Mouse (Mus musculus): ENCODE results near the gene Ttc24. TPM values are rescaled to one million over a fixed set of nuclear protein-coding genes. Genes with fewer than 3 reads are reported as not detected.

The Ttc24 gene
- total RNA-seq, 1 experiment: not detected

DNA sequence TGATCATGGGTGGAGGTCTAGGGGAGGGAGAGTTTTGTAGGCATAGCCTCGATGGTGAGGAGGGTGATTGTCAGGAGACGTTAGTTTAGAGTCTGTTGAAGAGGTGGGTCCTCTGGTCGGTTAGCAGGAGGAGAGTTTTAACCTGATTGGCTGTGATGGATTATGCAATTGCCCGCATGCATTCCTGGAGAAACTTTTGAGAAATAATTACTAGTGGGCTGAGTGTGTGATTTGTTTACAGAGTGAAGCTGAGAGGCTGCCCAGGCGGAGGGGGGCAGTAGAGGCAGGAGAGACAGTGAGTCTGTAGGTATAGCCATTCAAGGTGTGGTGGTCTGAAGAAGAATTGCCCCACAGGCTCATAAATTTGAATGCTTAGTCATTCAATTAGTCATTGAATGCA, 44.6 kb downstream of the Ttc24 start:
- TF ChIP-seq MAFK (IDR thresholded peaks at IDR 0.05; ENCODE audit: insufficient read depth, low read depth, low read length): 0 out of 2 replicates have a peak, but pooled peaks have one; percentile 10
- TF ChIP-seq CHD2 (IDR thresholded peaks at IDR 0.05; ENCODE audit: low read depth, low read length): no peak
- no peak for TF ChIP-seq HCFC1 (IDR thresholded peaks at IDR 0.05; ENCODE audit: borderline replicate concordance, insufficient read depth, low read length)
- TF ChIP-seq ZNF384 (IDR thresholded peaks at IDR 0.05; ENCODE audit: low read depth, low read length): no peak
- no peak for TF ChIP-seq ZC3H11A (IDR thresholded peaks at IDR 0.05; ENCODE audit: borderline replicate concordance, low read depth, low read length)
- Histone ChIP-seq H3K4me1 (ENCODE audit: control insufficient read depth in 2 of 2, insufficient read depth in 2 of 2, low read length in 2 of 2, poor library complexity in 1 of 2) (peaks cover 0 to 6% of the 10 kb centered on the region in 2 experiments; a peak in 1 of 4 replicates), H3K9ac (ENCODE audit: insufficient read depth, low read depth, low read length, poor library complexity, severe bottlenecking) (no peak overlapping the region), H3K9me3 (ENCODE audit: control insufficient read depth, insufficient read depth, low read depth, low read length) (no peaks in the 10 kb centered on the region), H3K27ac (ENCODE audit: insufficient read depth, low read depth, low read length, poor library complexity, severe bottlenecking) (no peak overlapping the region), H3K4me3 (ENCODE audit: insufficient read depth in 1 of 2, low read depth in 1 of 2, low read length in 2 of 2, poor library complexity in 1 of 2, severe bottlenecking in 1 of 2) (no peak overlapping the region), H3K36me3 (ENCODE audit: control insufficient read depth, insufficient read depth, low read length, poor library complexity, severe bottlenecking) (no peaks in the 10 kb centered on the region)
- in situ Hi-C loops (cut with MboI; ENCODE audit: low sequenced_read_pairs in 2 of 2, unreplicated experiment in 2 of 2): no loop called here
- no peak for DNase-seq (ENCODE audit: low read depth, low spot score)

DNA sequence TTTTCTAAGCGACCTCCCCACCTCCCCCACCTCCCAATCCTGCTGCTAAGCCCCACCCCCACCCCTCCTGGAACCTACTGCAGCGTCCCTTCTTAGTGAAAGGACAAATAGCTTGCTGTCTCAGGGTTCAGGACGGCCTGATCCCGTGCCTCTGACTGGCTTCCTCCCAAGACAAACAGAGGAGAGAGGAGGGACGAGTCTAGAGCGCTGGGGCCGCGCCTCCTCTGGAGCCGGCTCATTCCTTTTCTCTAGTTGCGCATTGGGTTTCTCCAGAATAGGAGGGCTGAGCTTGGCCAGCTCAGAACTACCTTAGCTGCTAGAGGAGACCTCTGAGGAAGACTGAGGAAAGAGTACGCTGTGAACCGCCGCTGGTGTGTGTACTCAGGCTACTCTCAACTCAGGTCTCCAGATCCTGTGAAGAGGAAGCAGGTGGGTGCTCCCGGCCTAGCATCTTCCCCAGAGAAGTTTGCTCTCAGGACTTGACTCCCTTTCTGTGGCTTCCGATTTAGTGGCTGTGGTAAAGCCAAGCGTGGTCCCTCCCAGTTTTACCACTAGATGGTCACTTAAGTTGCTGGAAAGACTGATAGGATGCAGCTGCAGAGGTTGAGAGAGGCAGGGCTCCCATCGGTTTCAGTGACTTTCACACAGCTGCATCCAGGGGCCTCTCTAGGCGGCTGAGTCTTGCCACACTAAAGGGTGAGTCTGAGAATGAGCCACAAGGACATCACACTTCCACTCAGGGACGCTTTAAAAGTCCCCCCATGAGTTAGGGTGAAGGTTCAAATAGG, 47.3 kb downstream of the Ttc24 start:
- no peak overlapping the region; the same call in 1 of the 2 replicates for H3K9ac ChIP-seq (ENCODE audit: insufficient read depth, low read depth, low read length, poor library complexity, severe bottlenecking)
- H3K36me3 ChIP-seq (ENCODE audit: control insufficient read depth, insufficient read depth, low read length, poor library complexity, severe bottlenecking): no peaks in the 10 kb centered on the region
- TF ChIP-seq HCFC1 (IDR thresholded peaks at IDR 0.05; ENCODE audit: borderline replicate concordance, insufficient read depth, low read length) (no peak), ZC3H11A (IDR thresholded peaks at IDR 0.05; ENCODE audit: borderline replicate concordance, low read depth, low read length) (no peak), ZNF384 (IDR thresholded peaks at IDR 0.05; ENCODE audit: low read depth, low read length) (no peak), MAFK (IDR thresholded peaks at IDR 0.05; ENCODE audit: insufficient read depth, low read depth, low read length) (no peak), CHD2 (IDR thresholded peaks at IDR 0.05; ENCODE audit: low read depth, low read length) (no peak)
- no peak overlapping the region for H3K4me3 ChIP-seq (ENCODE audit: insufficient read depth in 1 of 2, low read depth in 1 of 2, low read length in 2 of 2, poor library complexity in 1 of 2, severe bottlenecking in 1 of 2)
- no peak overlapping the region for H3K27ac ChIP-seq (ENCODE audit: insufficient read depth, low read depth, low read length, poor library complexity, severe bottlenecking)
- H3K4me1 ChIP-seq (ENCODE audit: control insufficient read depth in 2 of 2, insufficient read depth in 2 of 2, low read length in 2 of 2, poor library complexity in 1 of 2): peaks cover 0 to 6% of the 10 kb centered on the region in 2 experiments; a peak in 1 of 4 replicates
- no peak for DNase-seq (ENCODE audit: low read depth, low spot score)
- no peaks in the 10 kb centered on the region for H3K9me3 ChIP-seq (ENCODE audit: control insufficient read depth, insufficient read depth, low read depth, low read length)
- in situ Hi-C loops (cut with MboI; ENCODE audit: low sequenced_read_pairs in 2 of 2, unreplicated experiment in 2 of 2): no loop called here

DNA sequence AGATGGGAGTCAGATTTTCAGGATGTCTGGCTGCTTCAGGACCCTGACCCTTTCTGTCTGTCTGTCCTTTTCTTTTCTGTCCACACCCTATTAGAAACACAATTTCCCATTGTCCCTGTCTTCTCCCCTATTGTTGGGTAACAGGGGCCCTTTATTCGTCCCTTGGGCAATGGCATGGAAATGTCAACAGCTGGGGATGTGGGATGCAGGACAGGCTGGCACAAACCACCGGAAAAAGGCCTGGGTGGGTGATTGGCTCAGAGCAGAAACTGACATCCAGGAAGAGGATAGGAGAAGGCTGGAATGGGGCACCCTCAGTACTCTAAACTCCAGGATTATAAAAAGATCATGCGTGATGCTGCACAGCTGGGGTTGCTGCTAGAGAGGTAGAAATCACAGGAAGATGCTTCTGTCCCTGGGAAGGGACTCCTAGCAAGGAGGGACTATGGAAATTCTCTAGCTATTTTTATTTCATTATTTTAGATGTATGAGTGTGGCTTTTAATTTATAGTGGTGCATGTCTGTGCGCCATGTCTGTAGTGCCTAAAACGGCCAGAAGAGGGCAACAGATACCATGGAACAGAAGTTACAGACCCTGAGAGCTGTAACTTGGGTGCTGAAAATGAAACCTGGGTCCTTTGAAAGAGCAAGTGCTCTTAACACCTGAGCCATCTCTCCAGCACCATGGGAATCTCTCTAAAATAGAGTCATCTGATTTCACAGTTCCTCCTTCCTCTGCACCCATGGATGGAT, 50.5 kb downstream of the Ttc24 start, which contains the start of gene Hapln2:
Gene Hapln2, minus strand, starts transcription at position 150 of the 753 bp plus-strand sequence.
- H3K36me3 ChIP-seq (ENCODE audit: control insufficient read depth, insufficient read depth, low read length, poor library complexity, severe bottlenecking): no peaks in the 10 kb centered on the region
- no peak within 1 kb of the TSS for H3K9ac ChIP-seq (ENCODE audit: insufficient read depth, low read depth, low read length, poor library complexity, severe bottlenecking)
- TF ChIP-seq ZC3H11A (IDR thresholded peaks at IDR 0.05; ENCODE audit: borderline replicate concordance, low read depth, low read length) (no peak), ZNF384 (IDR thresholded peaks at IDR 0.05; ENCODE audit: low read depth, low read length) (no peak), MAFK (IDR thresholded peaks at IDR 0.05; ENCODE audit: insufficient read depth, low read depth, low read length) (no peak), CHD2 (IDR thresholded peaks at IDR 0.05; ENCODE audit: low read depth, low read length) (no peak), HCFC1 (IDR thresholded peaks at IDR 0.05; ENCODE audit: borderline replicate concordance, insufficient read depth, low read length) (no peak)
- H3K4me1 ChIP-seq (ENCODE audit: control insufficient read depth in 2 of 2, insufficient read depth in 2 of 2, low read length in 2 of 2, poor library complexity in 1 of 2): peaks cover 0 to 6% of the 10 kb centered on the region in 2 experiments; a peak in 1 of 4 replicates
- no peak within 1 kb of the TSS for H3K4me3 ChIP-seq (ENCODE audit: insufficient read depth in 1 of 2, low read depth in 1 of 2, low read length in 2 of 2, poor library complexity in 1 of 2, severe bottlenecking in 1 of 2)
- in situ Hi-C loops (cut with MboI; ENCODE audit: low sequenced_read_pairs in 2 of 2, unreplicated experiment in 2 of 2): no loop called here
- no peak within 1 kb of the TSS for H3K27ac ChIP-seq (ENCODE audit: insufficient read depth, low read depth, low read length, poor library complexity, severe bottlenecking)
- H3K9me3 ChIP-seq (ENCODE audit: control insufficient read depth, insufficient read depth, low read depth, low read length): no peaks in the 10 kb centered on the region
- DNase-seq (ENCODE audit: low read depth, low spot score): no peak

DNA sequence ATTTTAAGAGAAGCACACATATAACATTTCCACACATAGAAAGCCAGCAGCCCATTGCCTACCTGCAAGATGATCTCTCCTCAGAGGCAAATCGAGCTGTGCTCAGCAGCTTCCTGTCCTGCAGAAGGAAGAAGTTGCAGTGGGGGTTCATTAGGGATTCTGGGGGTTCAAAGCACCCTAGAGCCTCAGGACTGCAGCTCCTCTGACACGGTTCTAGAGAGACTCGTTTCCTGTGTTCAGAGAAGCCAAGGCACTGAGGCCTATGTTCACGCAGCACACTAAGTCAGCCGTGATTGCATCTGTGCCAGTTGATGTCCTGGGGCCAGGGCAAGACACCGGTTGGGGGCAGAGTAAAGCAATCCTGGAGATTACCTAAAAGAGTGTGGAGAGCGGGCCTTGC, 51.3 kb downstream of the Ttc24 start:
- in situ Hi-C loops (cut with MboI; ENCODE audit: low sequenced_read_pairs in 2 of 2, unreplicated experiment in 2 of 2): no loop called here

More for the DNA sequence above, 51.3 kb downstream of the Ttc24 start:
- no peak for TF ChIP-seq CHD2 (IDR thresholded peaks at IDR 0.05; ENCODE audit: low read depth, low read length)
- Histone ChIP-seq H3K9ac (ENCODE audit: insufficient read depth, low read depth, low read length, poor library complexity, severe bottlenecking) (no peak overlapping the region), H3K27ac (ENCODE audit: insufficient read depth, low read depth, low read length, poor library complexity, severe bottlenecking) (no peak overlapping the region), H3K36me3 (ENCODE audit: control insufficient read depth, insufficient read depth, low read length, poor library complexity, severe bottlenecking) (no peaks in the 10 kb centered on the region), H3K4me1 (ENCODE audit: control insufficient read depth in 2 of 2, insufficient read depth in 2 of 2, low read length in 2 of 2, poor library complexity in 1 of 2) (no peaks in the 10 kb centered on the region), H3K9me3 (ENCODE audit: control insufficient read depth, insufficient read depth, low read depth, low read length) (no peaks in the 10 kb centered on the region), H3K4me3 (ENCODE audit: insufficient read depth in 1 of 2, low read depth in 1 of 2, low read length in 2 of 2, poor library complexity in 1 of 2, severe bottlenecking in 1 of 2) (no peak overlapping the region)
- DNase-seq (ENCODE audit: low read depth, low spot score): no peak
